Mouse (Mus musculus) stomach, embryonic 16.5 days (tissue): Measurements from ENCODE around the gene Atxn2. TPM values are rescaled to one million over a fixed set of nuclear protein-coding genes. Genes with fewer than 3 reads are reported as not detected.

Source experiments
- ATAC-seq: fragments of 200-750 bp; cut with Nextera tagmentation; 2 replicates; pipeline ENCODE4 v1.8.0; 2017; ENCODE audit warnings: moderate number of reproducible peaks, moderate TSS enrichment; ENCODE audit not compliant: insufficient read depth, low FRiP score
- H3K27ac ChIP-seq: fragments of 300-500 bp; sonication (generic); 2 replicates; pipeline ENCODE4 v1.5.1; 2014; ENCODE audit warnings: low read length
- H3K27me3 ChIP-seq: fragments of 300-500 bp; sonication (generic); 2 replicates; pipeline ENCODE4 v1.6.1; 2014; ENCODE audit warnings: low read length, control low read depth, mixed read lengths; ENCODE audit not compliant: control insufficient read depth, insufficient read depth
- H3K36me3 ChIP-seq: fragments of 300-500 bp; sonication (generic); 2 replicates; pipeline ENCODE4 v1.6.1; 2014; ENCODE audit warnings: low read length; ENCODE audit not compliant: control insufficient read depth, insufficient read depth
- H3K4me1 ChIP-seq: fragments of 300-500 bp; sonication (generic); 2 replicates; pipeline ENCODE4 v1.6.1; 2014; ENCODE audit warnings: low read length, control low read depth, mixed read lengths; ENCODE audit not compliant: control insufficient read depth, insufficient read depth
- H3K4me2 ChIP-seq: fragments of 300-500 bp; sonication (generic); 2 replicates; pipeline ENCODE4 v1.6.1; 2014; ENCODE audit warnings: low read depth, low read length, mixed read lengths
- H3K4me3 ChIP-seq: fragments of 300-500 bp; sonication (generic); replicated peaks from 2 replicates; pipeline ENCODE4 v1.5.1; 2014; ENCODE audit warnings: mild to moderate bottlenecking, low read length
- H3K9ac ChIP-seq: fragments of 300-500 bp; sonication (generic); 2 replicates; pipeline ENCODE4 v1.6.1; 2014; ENCODE audit warnings: low read length
- H3K9me3 ChIP-seq: fragments of 300-500 bp; sonication (generic); replicated peaks from 2 replicates; pipeline ENCODE4 v1.6.1; 2016; ENCODE audit warnings: low read length, control low read depth; ENCODE audit not compliant: control insufficient read depth
- WGBS: fragments of 180-500 bp; shearing (Covaris S2); extraction: QIAGEN DNeasy Blood & Tissue Kit; methylation state at CpG from one replicate; pipeline ENCODE4 v1.1.7; 2014; 5-methylcytosine and 5-hydroxymethylcytosine counted together
- polyA plus RNA-seq: library from polyadenylated mRNA; unstranded; fragments of >200 nt; fragmentation: Nextera tagmentation; extraction: Ambion mirVana; gene quantifications from 2 replicates; pipeline ENCODE4 v1.2.1, GENCODE M21; 2015

The Atxn2 gene
- polyA plus RNA-seq, 1 experiment from 2014 or later, result 36.6 TPM

- under 1% methylated on average over 51 of the region's 51 CpGs for WGBS
These were observed 125.0 kb downstream of the Atxn2 start for GRCm38 (mm10) chr5:121835949-121836691.

GRCm38 (mm10) chr5:121836692-121837415 lies 125.7 kb downstream of the Atxn2 start:
- under 1% methylated on average over 70 of the region's 77 CpGs for WGBS
- Histone ChIP-seq H3K4me1 (peaks cover 50% of the 10 kb centered on the region), H3K4me3 (peak overlapping the region; percentile 70), H3K9me3 (no peaks in the 10 kb centered on the region), H3K27me3 (no peaks in the 10 kb centered on the region), H3K9ac (peak overlapping the region; percentile 83), H3K4me2 (peak overlapping the region; percentile 83), H3K27ac (peak overlapping the region; percentile 94), H3K36me3 (no peaks in the 10 kb centered on the region)
- ATAC-seq, result peak; percentile 90

More at GRCm38 (mm10) chr5:121835949-121836691, 125.0 kb downstream of the Atxn2 start:
- Histone ChIP-seq H3K27me3 (no peaks in the 10 kb centered on the region), H3K9ac (peak overlapping the region; percentile 83), H3K4me2 (peak overlapping the region; percentile 83), H3K36me3 (no peaks in the 10 kb centered on the region), H3K4me3 (peak overlapping the region; percentile 70), H3K9me3 (no peaks in the 10 kb centered on the region), H3K27ac (peak overlapping the region; percentile 87), H3K4me1 (peaks cover 50% of the 10 kb centered on the region)
- peak; percentile 12; the same call in 1 of the 2 replicates for ATAC-seq

GRCm38 (mm10) chr5:121837441-121838340 lies 126.6 kb downstream of the Atxn2 start, which contains the start of gene Sh2b3:
Gene Sh2b3, minus strand, starts transcription at chr5:121837646.
- Histone ChIP-seq H3K4me3 (peak within 1 kb of the TSS; percentile 70), H3K9ac (peak within 1 kb of the TSS; percentile 83), H3K4me2 (peak within 1 kb of the TSS; percentile 83), H3K27me3 (no peaks in the 10 kb centered on the region), H3K4me1 (peaks cover 52% of the 10 kb centered on the region), H3K36me3 (no peaks in the 10 kb centered on the region), H3K9me3 (no peaks in the 10 kb centered on the region), H3K27ac (peak within 1 kb of the TSS; percentile 94)
- WGBS, result 2% methylated on average over 35 of the region's 35 CpGs
- peak; percentile 5; the same call in 1 of the 2 replicates for ATAC-seq

- Histone ChIP-seq H3K9me3 (no peaks in the 10 kb centered on the region), H3K36me3 (no peaks in the 10 kb centered on the region), H3K4me3 (peak overlapping the region; percentile 70), H3K27me3 (peaks cover 3% of the 10 kb centered on the region), H3K4me2 (peak overlapping the region; percentile 83), H3K27ac (peak overlapping the region; percentile 94), H3K4me1 (peaks cover 50% of the 10 kb centered on the region), H3K9ac (peak overlapping the region; percentile 73)
- WGBS, result 2% methylated on average over 46 of the region's 46 CpGs
- no peak for ATAC-seq
These were observed 127.4 kb downstream of the Atxn2 start for GRCm38 (mm10) chr5:121838341-121839127.

GRCm38 (mm10) chr5:121839128-121839473 lies 128.0 kb downstream of the Atxn2 start:
- Histone ChIP-seq H3K9ac (peak overlapping the region; percentile 73), H3K9me3 (no peaks in the 10 kb centered on the region), H3K27ac (peak overlapping the region; percentile 94), H3K4me3 (peak overlapping the region; percentile 70), H3K4me2 (peak overlapping the region; percentile 83), H3K36me3 (no peaks in the 10 kb centered on the region), H3K4me1 (peaks cover 44% of the 10 kb centered on the region), H3K27me3 (peaks cover 7% of the 10 kb centered on the region)
- 21% methylated on average over 7 of the region's 7 CpGs for WGBS
- ATAC-seq, result no peak

GRCm38 (mm10) chr5:121841516-121841915 lies 130.4 kb downstream of the Atxn2 start:
- no peak overlapping the region for H3K4me3 ChIP-seq
- no peak for ATAC-seq
- no peak overlapping the region for H3K9ac ChIP-seq
- H3K4me2 ChIP-seq, result no peak overlapping the region
- no peak overlapping the region for H3K27ac ChIP-seq
- H3K27me3 ChIP-seq, result peaks cover 7% of the 10 kb centered on the region
- no peaks in the 10 kb centered on the region for H3K9me3 ChIP-seq
- peaks cover 25% of the 10 kb centered on the region for H3K4me1 ChIP-seq
- H3K36me3 ChIP-seq, result no peaks in the 10 kb centered on the region
- 90% methylated on average over 9 of the region's 9 CpGs for WGBS

- H3K27ac ChIP-seq, result peak overlapping the region; percentile 27; the same call in 1 of the 2 replicates
- peak overlapping the region; percentile 74 for H3K9ac ChIP-seq
- no peaks in the 10 kb centered on the region for H3K36me3 ChIP-seq
- H3K9me3 ChIP-seq, result no peaks in the 10 kb centered on the region
- peaks cover 7% of the 10 kb centered on the region for H3K27me3 ChIP-seq
- peaks cover 25% of the 10 kb centered on the region for H3K4me1 ChIP-seq
- no peak for ATAC-seq
- no peak overlapping the region for H3K4me3 ChIP-seq
- 43% methylated on average over 10 of the region's 10 CpGs for WGBS
- H3K4me2 ChIP-seq, result peak overlapping the region; percentile 75; the same call in 1 of the 2 replicates
These were observed 130.8 kb downstream of the Atxn2 start for GRCm38 (mm10) chr5:121841973-121842372.

GRCm38 (mm10) chr5:121842665-121843118 lies 131.6 kb downstream of the Atxn2 start:
- H3K27ac ChIP-seq, result peak overlapping the region; percentile 22; the same call in 1 of the 2 replicates
- peak overlapping the region; percentile 75 for H3K4me2 ChIP-seq
- no peaks in the 10 kb centered on the region for H3K9me3 ChIP-seq
- WGBS, result under 1% methylated on average over 33 of the region's 33 CpGs
- no peaks in the 10 kb centered on the region for H3K36me3 ChIP-seq
- ATAC-seq, result peak; percentile 54
- H3K4me3 ChIP-seq, result peak overlapping the region; percentile 54
- peak overlapping the region; percentile 74 for H3K9ac ChIP-seq
- peaks cover 18% of the 10 kb centered on the region for H3K4me1 ChIP-seq
- H3K27me3 ChIP-seq, result peaks cover 7% of the 10 kb centered on the region
